Mouse (Mus musculus) thymus, adult 2 months (tissue): Measurements from ENCODE around the gene Sec14l1. TPM values are rescaled to one million over a fixed set of nuclear protein-coding genes. Genes with fewer than 3 reads are reported as not detected.

Experiments
- DNase-seq: peaks from one replicate; pipeline ENCODE4 v3.0.0; 2021
- H3K27ac ChIP-seq: fragments of 200-500 bp; 2 replicates; pipeline ENCODE4 v1.5.1; 2012; ENCODE audit warnings: low read length, control low read depth; ENCODE audit not compliant: control insufficient read depth, insufficient read depth
- H3K27me3 ChIP-seq: fragments of 200-500 bp; 2 replicates; pipeline ENCODE4 v1.6.1; 2012; ENCODE audit warnings: mild to moderate bottlenecking, low read length, moderate library complexity, mixed read lengths; ENCODE audit not compliant: control insufficient read depth, insufficient read depth
- H3K36me3 ChIP-seq: fragments of 200-500 bp; 2 replicates; pipeline ENCODE4 v1.6.1; 2012; ENCODE audit warnings: mild to moderate bottlenecking, low read length, moderate library complexity; ENCODE audit not compliant: control insufficient read depth, insufficient read depth
- H3K4me1 ChIP-seq: fragments of 200-500 bp; replicated peaks from 2 replicates; pipeline ENCODE4 v1.6.1; 2012; ENCODE audit warnings: low read length; ENCODE audit not compliant: control insufficient read depth, insufficient read depth
- H3K4me3 ChIP-seq: fragments of 200-500 bp; 2 replicates; pipeline ENCODE4 v1.5.1; 2012; ENCODE audit warnings: mild to moderate bottlenecking, low read length, control low read depth, moderate library complexity; ENCODE audit not compliant: control insufficient read depth, insufficient read depth
- CTCF ChIP-seq: fragments of 200-500 bp; IDR thresholded peaks from 2 replicates; pipeline ENCODE4 v1.5.1; 2012; ENCODE audit warnings: mild to moderate bottlenecking, control low read depth, low read length, moderate library complexity, borderline replicate concordance; ENCODE audit not compliant: control insufficient read depth, poor library complexity, insufficient read depth; ENCODE audit errors: extremely low read depth
- POLR2A ChIP-seq: fragments of 200-500 bp; IDR thresholded peaks from 2 replicates; pipeline ENCODE4 v1.6.1; 2012; ENCODE audit warnings: mild to moderate bottlenecking, low read length, control low read depth, moderate library complexity; ENCODE audit not compliant: control insufficient read depth, poor library complexity, insufficient read depth; ENCODE audit errors: extremely low read depth
- whole genome bisulfite sequencing: fragments of 180-500 bp; shearing (Covaris S2); methylation state at CpG from one replicate; pipeline ENCODE4 v1.1.7; 2018; 5-methylcytosine and 5-hydroxymethylcytosine counted together
- polyA plus RNA-seq: library from polyadenylated mRNA; depleted of rRNA; stranded (reverse); fragments of >200 nt; gene quantifications from 2 replicates; pipeline ENCODE4 v1.2.3, GENCODE M21; 2012

The Sec14l1 gene
- polyA plus RNA-seq, 1 experiment: 84.8 TPM

GRCm38 (mm10) chr11:117093900-117094552 is 20.9 kb upstream of the Sec14l1 start:
- TF ChIP-seq POLR2A (no peak), CTCF (no peak)
- Histone ChIP-seq H3K27ac (no peak overlapping the region), H3K4me1 (peaks cover 19% of the 10 kb centered on the region), H3K4me3 (no peak overlapping the region), H3K36me3 (no peaks in the 10 kb centered on the region), H3K27me3 (no peaks in the 10 kb centered on the region)
- WGBS: 77% methylated on average over 5 of the region's 5 CpGs
- no peak for DNase-seq

GRCm38 (mm10) chr11:117094646-117095045 is 20.3 kb upstream of the Sec14l1 start:
- H3K36me3 ChIP-seq: no peaks in the 10 kb centered on the region
- no peaks in the 10 kb centered on the region for H3K27me3 ChIP-seq
- TF ChIP-seq CTCF (no peak), POLR2A (no peak)
- 92% methylated on average over 9 of the region's 9 CpGs for WGBS
- H3K27ac ChIP-seq: no peak overlapping the region
- no peak for DNase-seq
- no peak overlapping the region for H3K4me3 ChIP-seq
- H3K4me1 ChIP-seq: peaks cover 19% of the 10 kb centered on the region

- no peak overlapping the region for H3K27ac ChIP-seq
- no peak for DNase-seq
- no peak overlapping the region for H3K4me3 ChIP-seq
- H3K27me3 ChIP-seq: no peaks in the 10 kb centered on the region
- H3K36me3 ChIP-seq: no peaks in the 10 kb centered on the region
- H3K4me1 ChIP-seq: peaks cover 15% of the 10 kb centered on the region
- TF ChIP-seq CTCF: no peak
- TF ChIP-seq POLR2A: no peak
- WGBS: 85% methylated on average over 9 of the region's 9 CpGs
These were observed 17.9 kb upstream of the Sec14l1 start for GRCm38 (mm10) chr11:117097021-117097420.

- Histone ChIP-seq H3K27ac (no peak overlapping the region), H3K4me3 (no peak overlapping the region), H3K4me1 (peaks cover 8% of the 10 kb centered on the region), H3K27me3 (no peaks in the 10 kb centered on the region), H3K36me3 (no peaks in the 10 kb centered on the region)
- 80% methylated on average over 5 of the region's 5 CpGs for WGBS
- TF ChIP-seq CTCF (no peak), POLR2A (no peak)
- no peak for DNase-seq
These were observed 16.8 kb upstream of the Sec14l1 start for GRCm38 (mm10) chr11:117098155-117098554.

GRCm38 (mm10) chr11:117098784-117099183 is 16.2 kb upstream of the Sec14l1 start:
- no peaks in the 10 kb centered on the region for H3K36me3 ChIP-seq
- TF ChIP-seq CTCF (no peak), POLR2A (no peak)
- H3K27me3 ChIP-seq: no peaks in the 10 kb centered on the region
- H3K4me3 ChIP-seq: no peak overlapping the region
- no peak for DNase-seq
- 70% methylated on average over 3 of the region's 3 CpGs for WGBS
- H3K27ac ChIP-seq: no peak overlapping the region
- peaks cover 3% of the 10 kb centered on the region; the same call in 1 of the 2 replicates for H3K4me1 ChIP-seq

GRCm38 (mm10) chr11:117099372-117099771 is 15.6 kb upstream of the Sec14l1 start:
- DNase-seq: no peak
- Histone ChIP-seq H3K36me3 (no peaks in the 10 kb centered on the region), H3K27me3 (no peaks in the 10 kb centered on the region), H3K4me1 (peaks cover 2% of the 10 kb centered on the region; the same call in 1 of the 2 replicates), H3K4me3 (no peak overlapping the region), H3K27ac (no peak overlapping the region)
- 90% methylated on average over 2 of the region's 2 CpGs for WGBS
- TF ChIP-seq POLR2A: no peak
- TF ChIP-seq CTCF: no peak

GRCm38 (mm10) chr11:117101351-117101921 is 13.5 kb upstream of the Sec14l1 start:
- peaks cover 2% of the 10 kb centered on the region; the same call in 1 of the 2 replicates for H3K4me1 ChIP-seq
- no peak overlapping the region for H3K27ac ChIP-seq
- 80% methylated on average over 8 of the region's 8 CpGs for WGBS
- no peak for TF ChIP-seq CTCF
- no peak for TF ChIP-seq POLR2A
- H3K36me3 ChIP-seq: no peaks in the 10 kb centered on the region
- no peaks in the 10 kb centered on the region for H3K27me3 ChIP-seq
- DNase-seq: no peak
- H3K4me3 ChIP-seq: no peak overlapping the region
